Mouse (Mus musculus) heart, embryonic 16.5 days (tissue): ENCODE results near the gene Tmprss6. TPM values are rescaled to one million over a fixed set of nuclear protein-coding genes. Genes with fewer than 3 reads are reported as not detected.

Experiments used
- ATAC-seq: fragments of 200-750 bp; cut with Nextera tagmentation; replicated peaks from 2 replicates; pipeline ENCODE4 v1.8.0; 2017; ENCODE audit warnings: moderate number of reproducible peaks; ENCODE audit not compliant: insufficient read depth, low FRiP score; ENCODE audit errors: extremely low read depth
- H3K27ac ChIP-seq: fragments of 300-500 bp; sonication (generic); 2 replicates; pipeline ENCODE4 v1.5.1; 2014; ENCODE audit warnings: mild to moderate bottlenecking, low read length, control low read depth, moderate library complexity
- H3K27me3 ChIP-seq: fragments of 300-500 bp; sonication (generic); 2 replicates; pipeline ENCODE4 v1.6.1; 2014; ENCODE audit warnings: low read length, mixed read lengths; ENCODE audit not compliant: control insufficient read depth, insufficient read depth
- H3K36me3 ChIP-seq: fragments of 300-500 bp; sonication (generic); 2 replicates; pipeline ENCODE4 v1.6.1; 2014; ENCODE audit not compliant: control insufficient read depth, insufficient read depth
- H3K4me1 ChIP-seq: fragments of 300-500 bp; sonication (generic); 2 replicates; pipeline ENCODE4 v1.6.1; 2014; ENCODE audit warnings: low read length, mixed read lengths; ENCODE audit not compliant: control insufficient read depth, insufficient read depth
- H3K4me2 ChIP-seq: fragments of 300-500 bp; sonication (generic); 2 replicates; pipeline ENCODE4 v1.6.1; 2014; ENCODE audit warnings: low read depth, mild to moderate bottlenecking, control low read depth, low read length
- H3K4me3 ChIP-seq: fragments of 300-500 bp; sonication (generic); 2 replicates; pipeline ENCODE4 v1.5.1; 2014; ENCODE audit warnings: mild to moderate bottlenecking, control low read depth, low read length
- H3K9ac ChIP-seq: fragments of 300-500 bp; sonication (generic); 2 replicates; pipeline ENCODE4 v1.6.1; 2014; ENCODE audit warnings: low read length, control low read depth
- H3K9me3 ChIP-seq: fragments of 300-500 bp; sonication (generic); replicated peaks from 2 replicates; pipeline ENCODE4 v1.6.1; 2016; ENCODE audit warnings: low read length; ENCODE audit not compliant: control insufficient read depth
- WGBS: fragments of 180-500 bp; shearing (Covaris S2); extraction: QIAGEN DNeasy Blood & Tissue Kit; methylation state at CpG from one replicate; pipeline ENCODE4 v1.1.7; 2014; 5-methylcytosine and 5-hydroxymethylcytosine counted together
- polyA plus RNA-seq: library from polyadenylated mRNA; unstranded; fragments of >200 nt; fragmentation: Nextera tagmentation; extraction: Ambion mirVana; gene quantifications from 2 replicates; pipeline ENCODE4 v1.2.1, GENCODE M21; 2015

Tmprss6 gene
- polyA plus RNA-seq, 1 experiment from 2014 or later, result 0.38 TPM

- Histone ChIP-seq H3K4me1 (no peaks in the 10 kb centered on the region), H3K4me2 (no peak within 1 kb of the TSS)
- whole genome bisulfite sequencing, result 82% methylated on average over 8 of the region's 8 CpGs
Observed at GRCm38 (mm10) chr15:78395478-78395962, 72.9 kb downstream of the Tmprss6 start, which contains the start of gene Tex33. Tex33 (minus strand) TSS chr15:78395912.

GRCm38 (mm10) chr15:78390855-78391254 lies 77.6 kb downstream of the Tmprss6 start:
- 68% methylated on average over 3 of the region's 3 CpGs for WGBS
- H3K9me3 ChIP-seq, result no peaks in the 10 kb centered on the region
- no peak overlapping the region for H3K9ac ChIP-seq
- H3K4me2 ChIP-seq, result no peak overlapping the region
- no peak overlapping the region for H3K27ac ChIP-seq
- no peaks in the 10 kb centered on the region for H3K27me3 ChIP-seq
- ATAC-seq, result no peak
- no peaks in the 10 kb centered on the region for H3K4me1 ChIP-seq
- H3K36me3 ChIP-seq, result no peaks in the 10 kb centered on the region
- H3K4me3 ChIP-seq, result no peak overlapping the region

More at GRCm38 (mm10) chr15:78395478-78395962, 72.9 kb downstream of the Tmprss6 start, which contains the start of gene Tex33:
- Histone ChIP-seq H3K27ac (no peak within 1 kb of the TSS), H3K36me3 (no peaks in the 10 kb centered on the region), H3K27me3 (no peaks in the 10 kb centered on the region), H3K9ac (no peak within 1 kb of the TSS), H3K4me3 (no peak within 1 kb of the TSS), H3K9me3 (no peaks in the 10 kb centered on the region)
- no peak for ATAC-seq

Other genes starting within 250 kb of the Tmprss6 start
- gene Ncf4, start 223.8 kb downstream of the Tmprss6 start, polyA plus RNA-seq, result 4.9 and 5.3 TPM in 2 replicates
- gene Csf2rb2, start 162.9 kb downstream of the Tmprss6 start, polyA plus RNA-seq, result 0.43 and 0.44 TPM in 2 replicates
- gene Csf2rb, start 142.9 kb downstream of the Tmprss6 start, polyA plus RNA-seq, result 1.4 and 2.3 TPM in 2 replicates
- not detected in 2 replicates for gene Tex33, start 72.7 kb downstream of the Tmprss6 start, polyA plus RNA-seq
- 39.7 and 41.7 TPM in 2 replicates for gene Tst, start 62.7 kb downstream of the Tmprss6 start, polyA plus RNA-seq
- gene Mpst, start 62.2 kb downstream of the Tmprss6 start, polyA plus RNA-seq, result 1.9 and 2.1 TPM in 2 replicates
- 18.9 and 22.6 TPM in 2 replicates for gene Kctd17, start 40.1 kb downstream of the Tmprss6 start, polyA plus RNA-seq
- gene Il2rb, start 26.6 kb upstream of the Tmprss6 start, polyA plus RNA-seq, result 1.8 and 4.9 TPM in 2 replicates
- 33.1 and 33.5 TPM in 2 replicates for gene C1qtnf6, start 62.8 kb upstream of the Tmprss6 start, polyA plus RNA-seq
- gene Sstr3, start 76.1 kb upstream of the Tmprss6 start, polyA plus RNA-seq, result 0.09 TPM in 1 of 2 replicates, not detected in the other
- gene Rac2, start 104.1 kb upstream of the Tmprss6 start, polyA plus RNA-seq, result 38.2 and 88.5 TPM in 2 replicates
- gene Cyth4, start 128.4 kb upstream of the Tmprss6 start, polyA plus RNA-seq, result 7.0 and 9.6 TPM in 2 replicates